Mouse (Mus musculus) liver, embryonic 14.5 days (tissue): ENCODE measurements around the gene 9930021J03Rik. TPM values are rescaled to one million over a fixed set of nuclear protein-coding genes. Genes with fewer than 3 reads are reported as not detected.

Source experiments
- ATAC-seq: fragments of 200-750 bp; cut with Nextera tagmentation; 2 replicates; pipeline ENCODE4 v1.8.0; 2017; ENCODE audit warnings: moderate number of reproducible peaks, mild to moderate bottlenecking, moderate library complexity; ENCODE audit not compliant: insufficient read depth
- DNase-seq, 3 experiments: peaks; one replicate each; pipeline ENCODE4 v3.0.0-alpha.2; 2012 to 2013; ENCODE audit warnings: low read depth in 3 of 3, low spot score in 3 of 3
- H3K27ac ChIP-seq: fragments of 300-500 bp; sonication (generic); 2 replicates; pipeline ENCODE4 v1.5.1; 2014; ENCODE audit warnings: moderate library complexity, mild to moderate bottlenecking, control low read depth, inconsistent platforms
- H3K27me3 ChIP-seq: fragments of 300-500 bp; sonication (generic); 2 replicates; pipeline ENCODE4 v1.6.1; 2014; ENCODE audit warnings: mild to moderate bottlenecking, low read length, moderate library complexity; ENCODE audit not compliant: control insufficient read depth, insufficient read depth
- H3K36me3 ChIP-seq: fragments of 300-500 bp; sonication (generic); replicated peaks from 2 replicates; pipeline ENCODE4 v1.6.1; 2014; ENCODE audit warnings: low read depth; ENCODE audit not compliant: control insufficient read depth, insufficient read depth
- H3K4me1 ChIP-seq, 2 experiments: fragments of 200-500 bp in 1 of 2; fragments of 300-500 bp in 1 of 2; sonication (generic) in 1 of 2; replicated peaks; 2 replicates each; pipeline ENCODE4 v1.6.1; 2012 to 2014; ENCODE audit warnings: antibody characterized with exemption in 1 of 2, inconsistent platforms in 1 of 2, low read length in 1 of 2; ENCODE audit not compliant: control insufficient read depth in 2 of 2, insufficient read depth in 2 of 2
- H3K4me2 ChIP-seq: fragments of 300-500 bp; sonication (generic); 2 replicates; pipeline ENCODE4 v1.6.1; 2014; ENCODE audit warnings: low read depth, mild to moderate bottlenecking, control low read depth, moderate library complexity
- H3K4me3 ChIP-seq, 2 experiments: fragments of 200-500 bp in 1 of 2; fragments of 300-500 bp in 1 of 2; sonication (generic) in 1 of 2; 2 replicates each; pipeline ENCODE4 v1.5.1; 2012 to 2014; ENCODE audit warnings: low read depth in 2 of 2, low read length in 2 of 2, mild to moderate bottlenecking in 2 of 2, control low read depth in 1 of 2, inconsistent platforms in 1 of 2, moderate library complexity in 1 of 2; ENCODE audit not compliant: insufficient read depth in 1 of 2
- H3K9ac ChIP-seq: fragments of 300-500 bp; sonication (generic); replicated peaks from 2 replicates; pipeline ENCODE4 v1.6.1; 2014; ENCODE audit warnings: mild to moderate bottlenecking, control low read depth, moderate library complexity
- H3K9me3 ChIP-seq: fragments of 300-500 bp; sonication (generic); 2 replicates; pipeline ENCODE4 v1.6.1; 2016; ENCODE audit warnings: low read length, mixed read lengths; ENCODE audit not compliant: control insufficient read depth
- CTCF ChIP-seq: IDR thresholded peaks from 2 replicates; pipeline ENCODE4 v1.5.1; 2016; ENCODE audit warnings: antibody characterized with exemption, low read depth, control low read depth
- EP300 ChIP-seq: IDR thresholded peaks from 2 replicates; pipeline ENCODE4 v1.6.1; 2016; ENCODE audit warnings: antibody characterized with exemption, low read depth
- WGBS: fragments of 180-500 bp; shearing (Covaris S2); extraction: QIAGEN DNeasy Blood & Tissue Kit; methylation state at CpG from one replicate; pipeline ENCODE4 v1.1.7; 2014; ENCODE audit not compliant: insufficient replicate concordance; 5-methylcytosine and 5-hydroxymethylcytosine counted together
- polyA plus RNA-seq, 2 experiments: library from polyadenylated mRNA; depleted of rRNA in 1 of 2; stranded (reverse) in 1 of 2; unstranded in 1 of 2; fragments of >200 nt; fragmentation: Nextera tagmentation in 1 of 2; extraction: Ambion mirVana in 1 of 2; gene quantifications; 2 replicates each; pipeline versions ENCODE4 v1.2.1 to v1.2.3; 2012 to 2014

9930021J03Rik gene
- polyA plus RNA-seq (2012; rRNA removed): 4.0 and 4.1 TPM in 2 replicates
- polyA plus RNA-seq (2014; fragmentation: Nextera tagmentation; extraction: Ambion mirVana): 1.9 TPM in 2 replicates

DNA sequence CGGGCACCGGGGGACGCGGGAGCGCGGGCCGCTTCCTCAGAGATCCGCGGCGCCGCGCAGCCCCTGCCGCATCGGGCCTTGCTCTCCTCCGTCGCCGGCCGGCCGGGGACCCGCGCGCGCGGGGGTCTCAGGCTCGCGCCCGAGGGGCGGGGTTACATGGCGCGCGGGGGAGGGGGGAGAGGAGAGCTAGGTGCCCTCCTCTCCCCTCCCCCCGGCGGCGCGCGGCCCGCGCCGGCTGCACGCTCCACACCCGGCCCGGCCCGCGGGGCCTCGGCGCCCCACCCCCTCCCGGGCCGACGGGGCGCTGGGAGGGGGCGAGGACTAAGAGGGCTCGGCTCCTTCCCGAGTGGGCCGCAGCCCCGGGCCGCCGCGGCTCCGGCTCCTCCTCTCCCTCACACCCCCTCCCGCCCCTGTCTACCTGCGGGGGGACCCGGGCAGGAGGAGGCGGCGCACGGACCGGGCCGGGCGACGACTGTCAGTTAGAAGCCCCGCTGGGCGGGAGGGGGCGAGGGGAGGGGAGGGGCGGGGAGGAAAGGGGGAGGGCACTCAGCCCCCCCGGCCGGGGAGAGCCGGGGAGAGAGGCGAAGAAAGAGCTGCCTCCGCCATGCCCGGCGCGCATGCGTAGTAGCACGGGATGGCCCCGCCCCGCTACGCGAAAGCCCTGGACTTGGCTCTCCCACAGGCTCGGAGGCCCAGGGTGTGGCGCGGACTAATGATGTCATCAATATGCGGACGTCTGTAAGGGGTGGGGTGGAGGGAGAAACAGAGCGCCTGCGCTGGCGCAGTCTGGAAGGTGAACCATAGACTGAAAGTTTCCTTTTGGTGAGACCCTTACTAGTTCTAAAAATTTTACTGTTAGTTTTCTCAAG lies at the start of gene 9930021J03Rik:
Gene 9930021J03Rik (minus strand): TSS at position 73 of the 869 bp plus-strand sequence.
- DNase-seq (peak; percentile 97 to 98 (median 97)), ATAC-seq (peak; percentile 92)
- peaks cover 4 to 11% of the 10 kb centered on the region in 2 experiments; a peak in 2 of 4 replicates for H3K4me1 ChIP-seq
- H3K4me3 ChIP-seq: peak within 1 kb of the TSS; percentile 83 to 90
- H3K27ac ChIP-seq: peak within 1 kb of the TSS; percentile 56
- peak within 1 kb of the TSS; percentile 85 for H3K9ac ChIP-seq
- WGBS: under 1% methylated on average over 79 of the region's 95 CpGs
- H3K9me3 ChIP-seq: no peaks in the 10 kb centered on the region
- TF ChIP-seq EP300: no peak
- TF ChIP-seq CTCF: no peak
- peaks cover 4% of the 10 kb centered on the region for H3K36me3 ChIP-seq
- no peaks in the 10 kb centered on the region for H3K27me3 ChIP-seq
- H3K4me2 ChIP-seq: peak within 1 kb of the TSS; percentile 99

- no peak overlapping the region for H3K27ac ChIP-seq
- no peaks in the 10 kb centered on the region for H3K27me3 ChIP-seq
- ATAC-seq (no peak), DNase-seq (no peak)
- H3K4me3 ChIP-seq: no peak overlapping the region
- H3K9me3 ChIP-seq: no peaks in the 10 kb centered on the region
- no peaks in the 10 kb centered on the region for H3K36me3 ChIP-seq
- no peak for TF ChIP-seq EP300
- TF ChIP-seq CTCF: no peak
- H3K9ac ChIP-seq: no peak overlapping the region
- WGBS: 72% methylated on average over 5 of the region's 5 CpGs
- H3K4me1 ChIP-seq: no peaks in the 10 kb centered on the region
- H3K4me2 ChIP-seq: no peak overlapping the region
These were observed 47.9 kb upstream of the 9930021J03Rik start for GRCm38 (mm10) chr19:29853711-29854110.

- Histone ChIP-seq H3K27me3 (no peaks in the 10 kb centered on the region), H3K9me3 (no peaks in the 10 kb centered on the region), H3K9ac (no peak overlapping the region), H3K4me1 (no peaks in the 10 kb centered on the region), H3K4me3 (no peak overlapping the region), H3K36me3 (no peaks in the 10 kb centered on the region), H3K4me2 (no peak overlapping the region), H3K27ac (no peak overlapping the region)
- ATAC-seq (no peak), DNase-seq (no peak)
- TF ChIP-seq CTCF (no peak), EP300 (no peak)
- WGBS: 25% methylated on average over 12 of the region's 12 CpGs
These were observed 45.4 kb upstream of the 9930021J03Rik start for GRCm38 (mm10) chr19:29851036-29851690.

- Histone ChIP-seq H3K9ac (no peak overlapping the region), H3K4me2 (no peak overlapping the region), H3K9me3 (no peaks in the 10 kb centered on the region), H3K4me1 (no peaks in the 10 kb centered on the region), H3K27me3 (no peaks in the 10 kb centered on the region), H3K27ac (no peak overlapping the region), H3K4me3 (no peak overlapping the region), H3K36me3 (no peaks in the 10 kb centered on the region)
- WGBS: 57% methylated on average over 11 of the region's 11 CpGs
- TF ChIP-seq EP300 (no peak), CTCF (no peak)
- DNase-seq (no peak), ATAC-seq (no peak)
These were observed 44.2 kb upstream of the 9930021J03Rik start for GRCm38 (mm10) chr19:29849924-29850551.
